Mouse (Mus musculus) embryonic fibroblast, embryonic 13.5 days (primary cell): ENCODE results near the gene Aph1a.

ENCODE experiments used
- CTCF ChIP-seq: IDR thresholded peaks from 2 replicates; pipeline ENCODE4 v1.5.1; 2011; ENCODE audit warnings: mild to moderate bottlenecking, control low read depth, low read length, moderate library complexity, borderline replicate concordance; ENCODE audit not compliant: insufficient read depth
- POLR2A ChIP-seq: IDR thresholded peaks from 2 replicates; pipeline ENCODE4 v1.6.1; 2011; ENCODE audit warnings: low read depth, mild to moderate bottlenecking, control low read depth, low read length, moderate library complexity

- TF ChIP-seq POLR2A = no peak
- TF ChIP-seq CTCF = no peak
These were observed 39.5 kb downstream of the Aph1a start for GRCm38 (mm10) chr3:95933111-95933750.
